Mouse (Mus musculus) B cell, adult 67 days (primary cell): ENCODE results near the gene Paqr3. TPM values are rescaled to one million over a fixed set of nuclear protein-coding genes. Genes with fewer than 3 reads are reported as not detected.

ENCODE experiments used
- total RNA-seq, 2 experiments: library from RNA; stranded (reverse); gene quantifications; 4 replicates each; pipeline ENCODE4 v1.2.4; 2023

Paqr3 gene
- 10 to 100 TPM; 12.2 to 12.7 TPM for total RNA-seq

GRCm38 (mm10) chr5:97111207-97111910 lies at the start of gene Paqr3:
TSS of gene Paqr3 (minus strand) at chr5:97111596.

Other genes starting within 250 kb of the Paqr3 start
- gene Bmp2k, start 113.9 kb downstream of the Paqr3 start, total RNA-seq: 100 to 1,000 TPM; 116 to 126 TPM